Mouse (Mus musculus) brain, embryonic 14.5 days (tissue): ENCODE data around the gene Gmds.

Source experiments
- CTCF ChIP-seq: fragments of 200-500 bp; IDR thresholded peaks from 2 replicates; pipeline ENCODE4 v1.5.1; 2012; ENCODE audit warnings: inconsistent platforms, mild to moderate bottlenecking, moderate library complexity, borderline replicate concordance; ENCODE audit not compliant: insufficient read depth, insufficient read length; ENCODE audit errors: extremely low read depth
- POLR2A ChIP-seq: fragments of 200-500 bp; IDR thresholded peaks from 2 replicates; pipeline ENCODE4 v1.6.1; 2012; ENCODE audit warnings: mild to moderate bottlenecking, inconsistent platforms, borderline replicate concordance; ENCODE audit not compliant: poor library complexity, insufficient read depth, insufficient read length, severe bottlenecking; ENCODE audit errors: extremely low read depth

DNA sequence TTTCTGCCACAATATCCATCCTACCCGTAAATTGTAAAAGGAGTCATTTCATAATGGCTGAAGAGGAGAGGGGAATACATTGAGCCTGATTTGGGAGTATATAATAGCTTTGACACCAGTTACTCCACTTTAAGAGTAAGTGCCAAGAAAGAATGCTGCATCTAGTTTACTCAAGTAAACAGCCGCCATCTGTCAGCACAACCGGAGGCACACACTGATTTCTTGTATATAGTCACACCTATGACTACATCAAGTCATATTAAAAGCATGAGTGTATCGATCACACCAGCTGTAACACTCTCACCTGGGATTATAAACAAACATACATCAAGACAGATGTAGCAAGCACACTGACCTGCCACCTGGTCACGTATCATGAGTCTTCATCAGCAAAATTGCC, 473.8 kb downstream of the Gmds start:
- TF ChIP-seq CTCF, result no peak
- TF ChIP-seq POLR2A, result no peak
